Mouse (Mus musculus) myocyte (in vitro differentiated cells): ENCODE results near the gene Rtn3.

Source experiments
- E2F4 ChIP-seq: IDR thresholded peaks from one replicate; pipeline ENCODE4 v1.6.1; 2011; ENCODE audit warnings: mild to moderate bottlenecking, control low read depth, moderate library complexity; ENCODE audit not compliant: insufficient read depth
- POLR2A ChIP-seq: IDR thresholded peaks from one replicate; pipeline ENCODE4 v1.6.1; 2011; ENCODE audit warnings: low read depth, mild to moderate bottlenecking, control low read depth, moderate library complexity; ENCODE audit not compliant: insufficient read length
- USF1 ChIP-seq: IDR thresholded peaks from one replicate; pipeline ENCODE4 v1.6.1; 2011; ENCODE audit warnings: low read depth, mild to moderate bottlenecking, control low read depth, moderate library complexity

- TF ChIP-seq POLR2A (no peak), E2F4 (no peak), USF1 (no peak)
Measured at GRCm38 (mm10) chr19:7458901-7459300, 24.2 kb downstream of the Rtn3 start.
